Mouse (Mus musculus) heart, embryonic 13.5 days (tissue): ENCODE measurements around the gene Cfap70. TPM values are rescaled to one million over a fixed set of nuclear protein-coding genes. Genes with fewer than 3 reads are reported as not detected.

Source experiments
- ATAC-seq: fragments of 200-750 bp; cut with Nextera tagmentation; 2 replicates; pipeline ENCODE4 v1.8.0; 2017; ENCODE audit warnings: moderate TSS enrichment; ENCODE audit not compliant: insufficient number of reproducible peaks, low FRiP score, low TSS enrichment; ENCODE audit errors: extremely low read depth
- H3K27ac ChIP-seq: fragments of 300-500 bp; sonication (generic); replicated peaks from 2 replicates; pipeline ENCODE4 v1.5.1; 2015; ENCODE audit warnings: moderate library complexity, mild to moderate bottlenecking, inconsistent platforms
- H3K27me3 ChIP-seq: fragments of 300-500 bp; sonication (generic); replicated peaks from 2 replicates; pipeline ENCODE4 v1.6.1; 2015; ENCODE audit warnings: mild to moderate bottlenecking, inconsistent platforms
- H3K36me3 ChIP-seq: fragments of 300-500 bp; sonication (generic); 2 replicates; pipeline ENCODE4 v1.6.1; 2015; ENCODE audit warnings: mild to moderate bottlenecking, inconsistent platforms
- H3K4me1 ChIP-seq: fragments of 300-500 bp; sonication (generic); 2 replicates; pipeline ENCODE4 v1.6.1; 2015; ENCODE audit warnings: inconsistent platforms
- H3K4me2 ChIP-seq: fragments of 300-500 bp; sonication (generic); 2 replicates; pipeline ENCODE4 v1.6.1; 2015; ENCODE audit warnings: inconsistent platforms, mild to moderate bottlenecking, moderate library complexity
- H3K4me3 ChIP-seq: fragments of 300-500 bp; sonication (generic); 2 replicates; pipeline ENCODE4 v1.5.1; 2015; ENCODE audit warnings: moderate library complexity, mild to moderate bottlenecking, inconsistent platforms
- H3K9ac ChIP-seq: fragments of 300-500 bp; sonication (generic); 2 replicates; pipeline ENCODE4 v1.6.1; 2015; ENCODE audit warnings: inconsistent platforms, mild to moderate bottlenecking, moderate library complexity
- H3K9me3 ChIP-seq: fragments of 300-500 bp; sonication (generic); 2 replicates; pipeline ENCODE4 v1.6.1; 2016; ENCODE audit warnings: inconsistent platforms
- WGBS: fragments of 180-500 bp; shearing (Covaris S2); methylation state at CpG from one replicate; pipeline ENCODE4 v1.1.7; 2015; ENCODE audit warnings: mixed read lengths; 5-methylcytosine and 5-hydroxymethylcytosine counted together
- polyA plus RNA-seq: library from polyadenylated mRNA; unstranded; fragments of >200 nt; fragmentation: Nextera tagmentation; extraction: Ambion mirVana; gene quantifications from 2 replicates; pipeline ENCODE4 v1.2.1, GENCODE M21; 2015

Gene Cfap70
- polyA plus RNA-seq, 1 experiment from 2014 or later, result 0.09 TPM

DNA sequence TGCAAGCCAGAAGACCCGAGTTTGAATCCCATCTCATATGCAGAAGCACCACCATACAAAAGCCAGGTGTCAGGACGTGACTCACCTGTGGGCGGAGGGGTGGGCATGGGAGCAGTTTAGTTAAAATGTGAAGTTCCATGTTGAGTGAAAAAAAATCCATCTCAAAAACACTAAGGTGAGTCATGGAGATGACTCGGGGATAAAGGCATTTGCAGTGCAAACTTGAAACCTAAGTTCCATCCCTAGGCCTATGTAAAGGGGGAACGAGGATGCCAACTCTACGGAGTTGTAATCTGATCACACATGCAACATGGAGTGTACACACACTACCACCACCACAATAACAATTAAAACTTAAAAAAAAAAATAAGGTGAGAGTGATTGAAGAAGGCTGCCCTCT lies 29.0 kb downstream of the Cfap70 start:
- ATAC-seq, result no peak
- Histone ChIP-seq H3K9ac (no peak overlapping the region), H3K9me3 (no peaks in the 10 kb centered on the region), H3K4me1 (no peaks in the 10 kb centered on the region), H3K27me3 (no peaks in the 10 kb centered on the region), H3K4me2 (no peak overlapping the region), H3K4me3 (no peak overlapping the region), H3K36me3 (no peaks in the 10 kb centered on the region), H3K27ac (no peak overlapping the region)
- 76% methylated on average over 6 of the region's 6 CpGs for WGBS

DNA sequence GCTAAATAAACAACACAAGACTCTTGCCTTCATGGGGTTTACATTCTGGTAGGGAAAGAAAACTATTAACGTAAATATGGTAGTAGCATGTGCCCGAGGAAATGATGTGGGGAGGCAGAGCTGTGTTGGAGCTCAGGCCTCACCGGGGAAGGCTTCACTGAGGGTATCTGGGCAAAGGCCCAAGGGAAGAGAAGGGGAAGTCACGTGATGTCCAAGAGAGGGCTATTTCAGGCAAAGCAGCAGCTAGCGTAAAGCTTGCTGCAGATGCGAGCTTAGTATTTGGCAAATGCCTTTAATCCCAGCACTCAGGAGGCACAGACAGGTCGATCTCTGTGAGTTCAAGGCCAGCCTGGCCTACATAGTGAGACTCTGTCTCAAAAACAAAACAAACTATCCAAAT lies 29.8 kb downstream of the Cfap70 start:
- Histone ChIP-seq H3K4me3 (no peak overlapping the region), H3K36me3 (no peaks in the 10 kb centered on the region), H3K9ac (no peak overlapping the region), H3K4me1 (no peaks in the 10 kb centered on the region), H3K9me3 (no peaks in the 10 kb centered on the region), H3K27ac (no peak overlapping the region), H3K4me2 (no peak overlapping the region), H3K27me3 (no peaks in the 10 kb centered on the region)
- WGBS, result 41% methylated on average over 7 of the region's 7 CpGs
- no peak for ATAC-seq

GRCm38 (mm10) chr14:20400071-20400470 lies 52.0 kb downstream of the Cfap70 start:
- Histone ChIP-seq H3K4me2 (no peak overlapping the region), H3K27me3 (no peaks in the 10 kb centered on the region), H3K9me3 (no peaks in the 10 kb centered on the region), H3K4me1 (no peaks in the 10 kb centered on the region), H3K27ac (no peak overlapping the region), H3K36me3 (no peaks in the 10 kb centered on the region), H3K4me3 (no peak overlapping the region), H3K9ac (no peak overlapping the region)
- no peak for ATAC-seq
- 39% methylated on average over 1 of the region's 1 CpGs for WGBS

DNA sequence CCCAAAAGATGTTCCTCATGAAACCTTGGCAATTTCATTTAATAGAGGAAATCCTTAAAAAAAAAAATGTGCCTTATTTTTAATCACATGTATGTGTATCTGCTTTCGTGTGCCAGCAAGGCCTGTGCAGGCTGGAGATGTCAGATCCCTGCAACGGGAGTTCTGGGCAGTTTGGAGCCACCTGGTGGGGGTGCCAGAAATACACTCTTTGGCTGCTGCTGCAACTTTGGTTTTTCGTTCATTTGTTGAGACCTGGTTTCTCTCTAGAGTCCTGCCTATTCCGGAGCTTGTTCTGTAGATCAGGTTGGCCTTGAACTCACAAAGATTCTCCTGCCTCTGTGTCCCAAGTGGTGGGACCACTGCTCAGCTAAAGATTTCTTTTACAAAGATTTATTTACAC lies 53.2 kb downstream of the Cfap70 start:
- 30% methylated on average over 4 of the region's 4 CpGs for WGBS
- H3K9ac ChIP-seq, result no peak overlapping the region

GRCm38 (mm10) chr14:20397220-20397619 lies 54.8 kb downstream of the Cfap70 start:
- Histone ChIP-seq H3K27me3 (no peaks in the 10 kb centered on the region), H3K27ac (no peak overlapping the region), H3K36me3 (no peaks in the 10 kb centered on the region), H3K4me2 (no peak overlapping the region), H3K4me1 (peaks cover 8% of the 10 kb centered on the region; the same call in 1 of the 2 replicates), H3K9ac (no peak overlapping the region), H3K4me3 (no peak overlapping the region), H3K9me3 (no peaks in the 10 kb centered on the region)
- ATAC-seq, result no peak
- 73% methylated on average over 9 of the region's 9 CpGs for WGBS

More for the DNA sequence above, 53.2 kb downstream of the Cfap70 start:
- H3K4me2 ChIP-seq, result no peak overlapping the region
- no peaks in the 10 kb centered on the region for H3K9me3 ChIP-seq
- H3K27me3 ChIP-seq, result no peaks in the 10 kb centered on the region
- ATAC-seq, result no peak
- H3K36me3 ChIP-seq, result no peaks in the 10 kb centered on the region
- H3K27ac ChIP-seq, result no peak overlapping the region
- 0 out of 2 replicates have a peak, but pooled peaks cover 5% of the 10 kb centered on the region for H3K4me1 ChIP-seq
- no peak overlapping the region for H3K4me3 ChIP-seq

- H3K4me3 ChIP-seq, result peak within 1 kb of the TSS; percentile 90
- no peaks in the 10 kb centered on the region for H3K9me3 ChIP-seq
- H3K4me2 ChIP-seq, result peak within 1 kb of the TSS; percentile 73
- no peaks in the 10 kb centered on the region for H3K27me3 ChIP-seq
- peaks cover 18% of the 10 kb centered on the region for H3K4me1 ChIP-seq
- H3K27ac ChIP-seq, result peak within 1 kb of the TSS; percentile 89
- ATAC-seq, result peak; percentile 97
- under 1% methylated on average over 68 of the region's 68 CpGs for WGBS
- H3K9ac ChIP-seq, result peak within 1 kb of the TSS; percentile 97
- H3K36me3 ChIP-seq, result peaks cover 23% of the 10 kb centered on the region
Measured at GRCm38 (mm10) chr14:20393205-20393913, 58.7 kb downstream of the Cfap70 start, which contains the start of gene Mrps16. Gene Mrps16 (minus strand): TSS chr14:20393634.

DNA sequence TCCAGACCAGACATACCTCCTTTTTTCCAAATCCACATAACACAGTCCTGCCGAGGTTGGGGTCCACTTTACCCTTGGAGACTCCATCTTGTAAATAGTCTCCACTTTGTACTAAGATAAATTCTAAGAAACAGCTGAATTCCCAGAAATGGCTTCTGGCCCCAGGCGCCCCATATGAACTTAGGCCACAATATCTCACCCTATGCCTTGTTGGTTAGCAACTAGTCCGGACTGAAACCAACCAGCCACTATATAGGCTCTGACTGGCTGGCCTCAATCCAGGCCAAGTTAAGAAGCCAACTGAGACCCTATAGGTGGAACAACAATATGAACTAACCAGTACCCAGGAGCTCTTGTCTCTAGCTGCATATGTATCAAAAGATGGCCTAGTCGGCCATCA lies 59.7 kb downstream of the Cfap70 start:
- no peaks in the 10 kb centered on the region for H3K27me3 ChIP-seq
- H3K27ac ChIP-seq, result no peak overlapping the region
- no peak for ATAC-seq
- peaks cover 23% of the 10 kb centered on the region for H3K36me3 ChIP-seq
- H3K4me3 ChIP-seq, result peak overlapping the region; percentile 90; the same call in 1 of the 2 replicates
- WGBS, result 70% methylated on average over 4 of the region's 4 CpGs
- no peaks in the 10 kb centered on the region for H3K9me3 ChIP-seq
- 0 out of 2 replicates have a peak overlapping the region, but pooled peaks have one; percentile 10 for H3K9ac ChIP-seq
- H3K4me2 ChIP-seq, result peak overlapping the region; percentile 73
- H3K4me1 ChIP-seq, result peaks cover 27% of the 10 kb centered on the region

- peaks cover 46% of the 10 kb centered on the region for H3K4me1 ChIP-seq
- H3K27me3 ChIP-seq, result no peaks in the 10 kb centered on the region
- 85% methylated on average over 8 of the region's 8 CpGs for WGBS
- ATAC-seq, result no peak
- H3K27ac ChIP-seq, result peak overlapping the region; percentile 84; the same call in 1 of the 2 replicates
- peak overlapping the region; percentile 74 for H3K4me3 ChIP-seq
- peak overlapping the region; percentile 87 for H3K9ac ChIP-seq
- H3K9me3 ChIP-seq, result no peaks in the 10 kb centered on the region
- peaks cover 47% of the 10 kb centered on the region for H3K36me3 ChIP-seq
- H3K4me2 ChIP-seq, result peak overlapping the region; percentile 75
Measured at GRCm38 (mm10) chr14:20389446-20390079, 62.5 kb downstream of the Cfap70 start.

DNA sequence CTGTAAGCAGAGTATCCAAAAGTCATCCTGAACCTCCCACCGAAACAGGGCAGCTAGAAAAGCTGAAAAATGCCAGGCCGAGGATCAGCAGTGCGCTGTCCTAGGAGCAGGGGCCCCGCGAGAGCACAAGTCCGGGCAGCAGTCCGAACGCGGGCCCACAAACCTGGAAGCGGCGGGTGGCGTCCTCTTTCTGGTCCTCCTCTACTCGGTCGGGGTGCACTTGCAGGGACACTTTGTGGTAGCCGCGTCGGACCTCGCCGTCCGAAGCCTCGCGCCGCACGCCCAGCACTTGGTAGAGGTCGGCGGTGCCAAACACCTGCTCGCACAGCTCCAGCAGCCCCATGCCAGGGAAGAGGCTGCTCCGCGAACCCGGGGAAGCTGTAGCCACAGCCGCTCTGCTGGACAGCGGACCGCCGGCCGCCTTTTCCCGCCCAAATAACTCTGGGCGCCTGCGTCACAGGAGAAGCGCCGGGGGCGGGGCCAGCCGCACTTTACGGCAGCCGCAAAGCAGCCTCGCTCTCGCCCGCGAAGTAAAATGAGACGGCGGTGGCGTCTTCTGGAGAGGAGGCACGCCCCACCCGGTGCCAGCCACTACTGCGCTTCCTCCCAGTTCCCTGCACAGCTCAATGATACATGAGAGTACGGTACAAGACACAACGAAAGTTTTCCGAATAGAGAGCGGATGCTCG lies 63.4 kb downstream of the Cfap70 start, which contains the start of gene Dnajc9:
Dnajc9 (minus strand) TSS at position 470 of the 689 bp plus-strand sequence.
- Histone ChIP-seq H3K36me3 (peaks cover 55% of the 10 kb centered on the region), H3K4me3 (peak within 1 kb of the TSS; percentile 74), H3K9ac (peak within 1 kb of the TSS; percentile 87), H3K4me2 (peak within 1 kb of the TSS; percentile 75), H3K9me3 (no peaks in the 10 kb centered on the region), H3K4me1 (peaks cover 41% of the 10 kb centered on the region), H3K27ac (peak within 1 kb of the TSS; percentile 84), H3K27me3 (no peaks in the 10 kb centered on the region)
- peak; percentile 64 for ATAC-seq
- WGBS, result under 1% methylated on average over 59 of the region's 59 CpGs

DNA sequence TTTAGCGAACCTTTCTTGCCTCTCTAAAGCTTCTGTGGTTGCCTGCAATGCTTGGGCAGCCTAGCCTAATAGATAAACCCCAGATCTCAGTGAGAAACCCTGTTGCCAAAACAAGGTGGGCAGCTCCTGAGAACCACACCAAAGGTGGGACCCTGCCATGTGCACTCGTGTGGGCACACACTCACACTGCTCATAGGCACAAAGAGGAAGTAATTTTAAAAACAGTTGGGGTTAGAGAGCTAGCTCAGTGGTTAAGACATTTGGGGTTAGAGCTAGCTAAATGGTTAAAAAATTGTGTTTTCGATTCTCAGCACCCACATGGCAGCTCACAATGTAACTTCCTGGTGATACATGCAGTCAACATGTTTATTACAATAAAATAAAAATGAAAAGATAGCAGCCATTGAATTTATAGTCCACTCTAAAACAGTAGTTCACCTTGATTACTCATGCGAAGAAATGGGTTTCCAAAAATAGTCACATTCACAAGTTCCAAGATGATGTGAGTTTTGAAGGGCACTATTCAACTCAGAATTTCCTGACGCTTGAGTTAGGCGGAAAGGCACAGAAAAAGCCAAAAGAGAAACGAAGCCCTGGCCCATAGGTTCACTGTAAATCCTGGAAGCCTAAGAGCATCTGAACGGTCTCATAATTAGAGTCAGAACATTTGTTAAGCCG lies 72.1 kb downstream of the Cfap70 start:
- Histone ChIP-seq H3K27me3 (no peaks in the 10 kb centered on the region), H3K27ac (no peak overlapping the region), H3K9me3 (no peaks in the 10 kb centered on the region), H3K9ac (no peak overlapping the region), H3K4me1 (peaks cover 23% of the 10 kb centered on the region), H3K36me3 (peaks cover 75% of the 10 kb centered on the region), H3K4me2 (no peak overlapping the region), H3K4me3 (no peak overlapping the region)
- no peak for ATAC-seq
- WGBS, result 79% methylated on average over 9 of the region's 9 CpGs
